Mouse (Mus musculus) brain, embryonic 14.5 days (tissue): Measurements from ENCODE around the gene Slco4a1.

ENCODE experiments used
- CTCF ChIP-seq: fragments of 200-500 bp; IDR thresholded peaks from 2 replicates; pipeline ENCODE4 v1.5.1; 2012; ENCODE audit warnings: inconsistent platforms, mild to moderate bottlenecking, moderate library complexity, borderline replicate concordance; ENCODE audit not compliant: insufficient read depth, insufficient read length; ENCODE audit errors: extremely low read depth
- POLR2A ChIP-seq: fragments of 200-500 bp; IDR thresholded peaks from 2 replicates; pipeline ENCODE4 v1.6.1; 2012; ENCODE audit warnings: mild to moderate bottlenecking, inconsistent platforms, borderline replicate concordance; ENCODE audit not compliant: poor library complexity, insufficient read depth, insufficient read length, severe bottlenecking; ENCODE audit errors: extremely low read depth

GRCm38 (mm10) chr2:180439791-180440190 is 16.3 kb upstream of the Slco4a1 start:
- TF ChIP-seq POLR2A (no peak), CTCF (no peak)
